Mouse (Mus musculus): ENCODE data around the gene Apba3.

DNA sequence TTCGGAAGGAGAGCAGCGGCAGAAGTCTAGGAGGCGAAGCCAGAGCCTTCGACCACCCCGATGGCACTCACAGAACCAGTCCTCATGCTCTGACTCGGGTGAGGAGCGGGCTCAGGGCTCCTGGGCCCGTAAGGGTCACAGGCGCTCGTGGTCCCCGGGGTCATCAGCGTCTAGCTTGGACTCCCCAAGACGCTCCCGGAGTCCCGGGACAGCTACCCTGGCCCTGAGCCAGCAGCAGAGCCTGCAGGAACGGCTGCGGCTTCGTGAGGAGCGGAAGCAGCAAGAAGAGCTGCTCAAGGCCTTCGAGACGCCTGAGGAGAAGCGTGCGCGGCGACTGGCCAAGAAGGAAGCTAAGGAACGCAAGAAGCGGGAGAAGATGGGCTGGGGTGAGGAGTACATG lies 55.7 kb downstream of the Apba3 start:
- TF ChIP-seq POLR2A (IDR thresholded peaks at IDR 0.05; ENCODE audit: borderline replicate concordance, extremely low read depth, insufficient read depth, insufficient read length, poor library complexity, severe bottlenecking) = no peak
- no peak for TF ChIP-seq CTCF (IDR thresholded peaks at IDR 0.05; ENCODE audit: borderline replicate concordance, extremely low read depth, insufficient read depth, insufficient read length)
